Mouse (Mus musculus) stomach, embryonic 16.5 days (tissue): ENCODE results near the gene Hace1. TPM values are rescaled to one million over a fixed set of nuclear protein-coding genes. Genes with fewer than 3 reads are reported as not detected.
"Not testable (repeated sequence)": the region's sequence is repeated elsewhere in the genome, so short reads cannot be mapped to it uniquely, and the experiment has no call there.

Experiments used
- ATAC-seq: fragments of 200-750 bp; cut with Nextera tagmentation; 2 replicates; pipeline ENCODE4 v1.8.0; 2017; ENCODE audit warnings: moderate number of reproducible peaks, moderate TSS enrichment; ENCODE audit not compliant: insufficient read depth, low FRiP score
- H3K27ac ChIP-seq: fragments of 300-500 bp; sonication (generic); 2 replicates; pipeline ENCODE4 v1.5.1; 2014; ENCODE audit warnings: low read length
- H3K27me3 ChIP-seq: fragments of 300-500 bp; sonication (generic); 2 replicates; pipeline ENCODE4 v1.6.1; 2014; ENCODE audit warnings: low read length, control low read depth, mixed read lengths; ENCODE audit not compliant: control insufficient read depth, insufficient read depth
- H3K36me3 ChIP-seq: fragments of 300-500 bp; sonication (generic); 2 replicates; pipeline ENCODE4 v1.6.1; 2014; ENCODE audit warnings: low read length; ENCODE audit not compliant: control insufficient read depth, insufficient read depth
- H3K4me1 ChIP-seq: fragments of 300-500 bp; sonication (generic); 2 replicates; pipeline ENCODE4 v1.6.1; 2014; ENCODE audit warnings: low read length, control low read depth, mixed read lengths; ENCODE audit not compliant: control insufficient read depth, insufficient read depth
- H3K4me2 ChIP-seq: fragments of 300-500 bp; sonication (generic); 2 replicates; pipeline ENCODE4 v1.6.1; 2014; ENCODE audit warnings: low read depth, low read length, mixed read lengths
- H3K4me3 ChIP-seq: fragments of 300-500 bp; sonication (generic); replicated peaks from 2 replicates; pipeline ENCODE4 v1.5.1; 2014; ENCODE audit warnings: mild to moderate bottlenecking, low read length
- H3K9ac ChIP-seq: fragments of 300-500 bp; sonication (generic); 2 replicates; pipeline ENCODE4 v1.6.1; 2014; ENCODE audit warnings: low read length
- H3K9me3 ChIP-seq: fragments of 300-500 bp; sonication (generic); replicated peaks from 2 replicates; pipeline ENCODE4 v1.6.1; 2016; ENCODE audit warnings: low read length, control low read depth; ENCODE audit not compliant: control insufficient read depth
- WGBS: fragments of 180-500 bp; shearing (Covaris S2); extraction: QIAGEN DNeasy Blood & Tissue Kit; methylation state at CpG from one replicate; pipeline ENCODE4 v1.1.7; 2014; 5-methylcytosine and 5-hydroxymethylcytosine counted together
- polyA plus RNA-seq: library from polyadenylated mRNA; unstranded; fragments of >200 nt; fragmentation: Nextera tagmentation; extraction: Ambion mirVana; gene quantifications from 2 replicates; pipeline ENCODE4 v1.2.1, GENCODE M21; 2015

The Hace1 gene
- 16.7 and 21.5 TPM in 2 replicates for polyA plus RNA-seq

- no peaks in the 10 kb centered on the region for H3K36me3 ChIP-seq
- peaks cover 3% of the 10 kb centered on the region; the same call in 1 of the 2 replicates for H3K4me1 ChIP-seq
- peak within 1 kb of the TSS; percentile 87 for H3K27ac ChIP-seq
- peak; percentile 95 for ATAC-seq
- H3K27me3 ChIP-seq, result no peaks in the 10 kb centered on the region
- H3K4me2 ChIP-seq, result peak within 1 kb of the TSS; percentile 67
- no peaks in the 10 kb centered on the region for H3K9me3 ChIP-seq
- H3K4me3 ChIP-seq, result peak within 1 kb of the TSS; percentile 72
- H3K9ac ChIP-seq, result peak within 1 kb of the TSS; percentile 88
- whole genome bisulfite sequencing, result under 1% methylated on average over 33 of the region's 79 CpGs
These were observed at the start of gene Hace1 for GRCm38 (mm10) chr10:45577731-45578297. TSS of gene Hace1 (plus strand) at chr10:45577829.

GRCm38 (mm10) chr10:45537334-45537733 is 40.3 kb upstream of the Hace1 start:
- H3K27ac ChIP-seq, H3K4me1 ChIP-seq, H3K36me3 ChIP-seq, H3K9ac ChIP-seq, H3K4me2 ChIP-seq, H3K27me3 ChIP-seq, H3K9me3 ChIP-seq, ATAC-seq, H3K4me3 ChIP-seq: not testable (repeated sequence)
- 91% methylated on average over 16 of the region's 16 CpGs for WGBS

- WGBS, result 68% methylated on average over 2 of the region's 2 CpGs
- Histone ChIP-seq H3K4me3 (no peak overlapping the region), H3K9ac (no peak overlapping the region), H3K36me3 (no peaks in the 10 kb centered on the region), H3K9me3 (no peaks in the 10 kb centered on the region), H3K27ac (no peak overlapping the region), H3K4me2 (no peak overlapping the region), H3K27me3 (no peaks in the 10 kb centered on the region), H3K4me1 (no peaks in the 10 kb centered on the region)
- ATAC-seq, result no peak
These were observed 34.9 kb upstream of the Hace1 start for GRCm38 (mm10) chr10:45542726-45543125.

- Histone ChIP-seq H3K9me3 (no peaks in the 10 kb centered on the region), H3K4me3 (no peak overlapping the region), H3K36me3 (no peaks in the 10 kb centered on the region), H3K9ac (no peak overlapping the region), H3K27ac (no peak overlapping the region), H3K4me1 (no peaks in the 10 kb centered on the region), H3K4me2 (no peak overlapping the region), H3K27me3 (no peaks in the 10 kb centered on the region)
- WGBS, result 38% methylated on average over 7 of the region's 7 CpGs
- ATAC-seq, result 0 out of 2 replicates have a peak, but pooled peaks have one; percentile 21
These were observed 30.8 kb upstream of the Hace1 start for GRCm38 (mm10) chr10:45546799-45547198.

- Histone ChIP-seq H3K9ac (peak overlapping the region; percentile 88), H3K4me3 (peak overlapping the region; percentile 72), H3K27me3 (no peaks in the 10 kb centered on the region), H3K4me1 (peaks cover 3% of the 10 kb centered on the region; the same call in 1 of the 2 replicates), H3K27ac (peak overlapping the region; percentile 87), H3K4me2 (peak overlapping the region; percentile 67), H3K9me3 (no peaks in the 10 kb centered on the region), H3K36me3 (no peaks in the 10 kb centered on the region)
- 1% methylated on average over 23 of the region's 23 CpGs for WGBS
- peak; percentile 81 for ATAC-seq
These were observed 731 bp downstream of the Hace1 start for GRCm38 (mm10) chr10:45578298-45578821.

- Histone ChIP-seq H3K4me1 (peaks cover 3% of the 10 kb centered on the region; the same call in 1 of the 2 replicates), H3K4me2 (no peak overlapping the region), H3K27ac (no peak overlapping the region), H3K9me3 (no peaks in the 10 kb centered on the region), H3K4me3 (no peak overlapping the region), H3K27me3 (no peaks in the 10 kb centered on the region), H3K9ac (no peak overlapping the region), H3K36me3 (no peaks in the 10 kb centered on the region)
- 73% methylated on average over 1 of the region's 1 CpGs for WGBS
- no peak for ATAC-seq
These were observed 5.7 kb downstream of the Hace1 start for GRCm38 (mm10) chr10:45583310-45583709.

GRCm38 (mm10) chr10:45583829-45584228 is 6.2 kb downstream of the Hace1 start:
- Histone ChIP-seq H3K36me3 (no peaks in the 10 kb centered on the region), H3K4me3 (no peak overlapping the region), H3K9ac (no peak overlapping the region), H3K4me2 (no peak overlapping the region), H3K4me1 (no peaks in the 10 kb centered on the region), H3K27ac (no peak overlapping the region), H3K27me3 (no peaks in the 10 kb centered on the region), H3K9me3 (no peaks in the 10 kb centered on the region)
- WGBS, result 89% methylated on average over 6 of the region's 6 CpGs
- no peak for ATAC-seq

- H3K4me3 ChIP-seq, result no peak overlapping the region
- H3K36me3 ChIP-seq, result no peaks in the 10 kb centered on the region
- 87% methylated on average over 12 of the region's 12 CpGs for WGBS
- H3K4me2 ChIP-seq, result no peak overlapping the region
- ATAC-seq, result peak; percentile 77; the same call in 1 of the 2 replicates
- H3K9me3 ChIP-seq, result no peaks in the 10 kb centered on the region
- H3K27me3 ChIP-seq, result no peaks in the 10 kb centered on the region
- H3K9ac ChIP-seq, result no peak overlapping the region
- H3K27ac ChIP-seq, result no peak overlapping the region
- no peaks in the 10 kb centered on the region for H3K4me1 ChIP-seq
These were observed 6.9 kb downstream of the Hace1 start for GRCm38 (mm10) chr10:45584311-45585102.

- H3K9ac ChIP-seq, result no peak overlapping the region
- WGBS, result 80% methylated on average over 3 of the region's 3 CpGs
- no peak for ATAC-seq
- no peaks in the 10 kb centered on the region for H3K9me3 ChIP-seq
- no peak overlapping the region for H3K4me3 ChIP-seq
- no peaks in the 10 kb centered on the region for H3K4me1 ChIP-seq
- no peak overlapping the region for H3K4me2 ChIP-seq
- peaks cover 10% of the 10 kb centered on the region; the same call in 1 of the 2 replicates for H3K36me3 ChIP-seq
- H3K27ac ChIP-seq, result no peak overlapping the region
- no peaks in the 10 kb centered on the region for H3K27me3 ChIP-seq
These were observed 28.2 kb downstream of the Hace1 start for GRCm38 (mm10) chr10:45605853-45606252.
